ENCODE assay signal across 19 mouse cellular contexts in the genomic region with DNA sequence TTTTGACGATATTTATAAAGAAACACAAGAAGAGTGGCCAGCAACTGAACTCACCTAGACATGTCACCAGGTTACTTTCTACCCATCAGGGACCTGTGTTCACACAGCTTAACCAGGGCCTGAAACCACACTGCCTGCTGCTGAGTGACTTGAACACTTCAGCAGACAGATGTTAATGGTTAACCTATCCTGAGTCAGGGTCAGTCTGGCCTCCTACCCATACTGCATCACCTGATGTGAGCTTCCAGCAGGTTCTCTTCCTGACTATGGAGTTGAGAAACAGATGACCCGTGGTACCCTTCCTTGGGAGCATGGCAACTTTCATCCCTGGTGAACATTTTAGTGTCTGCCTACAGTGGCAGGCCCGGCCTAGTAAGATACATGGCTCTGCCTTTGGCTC.
DNase-seq lines count a peak whose midpoint lies in the region; ATAC-seq and TF ChIP-seq lines count a peak whose summit lies in the region.
"Had no signal": no experiment of that assay in that cellular context is flagged by ENCODE, and none has a peak within 500 bp of the region (broad histone marks: within the 10 kb centered on the region; RNA-seq: fewer than 3 reads in every experiment).

No protein-coding gene starts in this region.

- no peak overlapping the region for H3K9ac ChIP-seq in kidney, postnatal 0 days (ENCODE audit: low read depth, low read length)
- no peak overlapping the region for H3K9ac ChIP-seq in liver, embryonic 11.5 days (ENCODE audit: low read depth, low read length)
- H3K9ac ChIP-seq in midbrain, embryonic 15.5 days = no peak overlapping the region
- H3K9ac ChIP-seq: heart, embryonic 13.5 days; limb, embryonic 13.5 days; neural tube, embryonic 12.5 days; stomach, embryonic 15.5 days had no signal

- no peak overlapping the region for H3K4me2 ChIP-seq in kidney, postnatal 0 days (ENCODE audit: low read length)
- no peak overlapping the region for H3K4me2 ChIP-seq in liver, embryonic 11.5 days
- no peak overlapping the region for H3K4me2 ChIP-seq in midbrain, embryonic 15.5 days
- H3K4me2 ChIP-seq: heart, embryonic 13.5 days; limb, embryonic 13.5 days; neural tube, embryonic 12.5 days; stomach, embryonic 15.5 days had no signal

- H3K4me1 ChIP-seq in kidney, postnatal 0 days (replicated peaks; ENCODE audit: insufficient read depth, low read length) = peaks cover 7% of the 10 kb centered on the region; the same call in 1 of the 2 replicates
- no peaks in the 10 kb centered on the region for H3K4me1 ChIP-seq in liver, embryonic 11.5 days (replicated peaks; ENCODE audit: control insufficient read depth, insufficient read depth, low read length)
- peaks cover 14% of the 10 kb centered on the region for H3K4me1 ChIP-seq in midbrain, embryonic 15.5 days
- H3K4me1 ChIP-seq: heart, embryonic 13.5 days; stomach, embryonic 15.5 days had no signal

- TF ChIP-seq CTCF in kidney, postnatal 0 days (IDR thresholded peaks at IDR 0.05; ENCODE audit: low read depth) = no peak

- no peaks in the 10 kb centered on the region for H3K27me3 ChIP-seq in kidney, postnatal 0 days (ENCODE audit: insufficient read depth, low read length)
- no peaks in the 10 kb centered on the region for H3K27me3 ChIP-seq in liver, embryonic 11.5 days (replicated peaks; ENCODE audit: control insufficient read depth, insufficient read depth, low read length)
- no peaks in the 10 kb centered on the region for H3K27me3 ChIP-seq in midbrain, embryonic 15.5 days (replicated peaks)
- H3K27me3 ChIP-seq: CH12.LX; heart, embryonic 13.5 days; neural tube, embryonic 12.5 days; stomach, embryonic 15.5 days had no signal

- no peak overlapping the region for H3K4me3 ChIP-seq in kidney, postnatal 0 days (replicated peaks; ENCODE audit: low read depth, low read length)
- no peak overlapping the region for H3K4me3 ChIP-seq in liver, embryonic 11.5 days (ENCODE audit: low read depth, low read length)
- no peak overlapping the region for H3K4me3 ChIP-seq in midbrain, embryonic 15.5 days
- H3K4me3 ChIP-seq: heart, embryonic 13.5 days; limb, embryonic 13.5 days; neural tube, embryonic 12.5 days; stomach, embryonic 15.5 days had no signal

- no peak overlapping the region for H3K27ac ChIP-seq in kidney, postnatal 0 days
- H3K27ac ChIP-seq in liver, embryonic 11.5 days (ENCODE audit: low read depth, low read length) = no peak overlapping the region
- H3K27ac ChIP-seq in midbrain, embryonic 15.5 days = no peak overlapping the region
- H3K27ac ChIP-seq: heart, embryonic 13.5 days; limb, embryonic 13.5 days; neural tube, embryonic 12.5 days; stomach, embryonic 15.5 days had no signal

- DNase-seq in NIH3T3 (ENCODE audit: low read depth) = peak; percentile 21
- peak; percentile 88 for DNase-seq in kidney, adult 11 months
- DNase-seq in kidney, postnatal 0 days (ENCODE audit: low spot score) = peak; percentile 21
- DNase-seq in liver, embryonic 11.5 days (ENCODE audit: low spot score) = no peak
- no peak for DNase-seq in cerebellum, adult 9-10 months
- no peak for DNase-seq in embryo, embryonic 11 days
- DNase-seq: adrenal gland, adult 8-10 months; cerebellum, adult 11-12 months; heart, adult 11 months; heart, postnatal 36 days; lung, postnatal 10 days; spleen, adult 18-20 months had no signal

- no peaks in the 10 kb centered on the region for H3K36me3 ChIP-seq in kidney, postnatal 0 days (ENCODE audit: insufficient read depth, low read length)
- no peaks in the 10 kb centered on the region for H3K36me3 ChIP-seq in liver, embryonic 11.5 days (ENCODE audit: control insufficient read depth, insufficient read depth, low read length)
- H3K36me3 ChIP-seq in midbrain, embryonic 15.5 days (replicated peaks) = no peaks in the 10 kb centered on the region
- H3K36me3 ChIP-seq: heart, embryonic 13.5 days; limb, embryonic 13.5 days; neural tube, embryonic 12.5 days; stomach, embryonic 15.5 days had no signal

- peak; percentile 86 for ATAC-seq in kidney, postnatal 0 days (replicated peaks; ENCODE audit: low FRiP score, low read depth)
- ATAC-seq in liver, embryonic 11.5 days (replicated peaks; ENCODE audit: low FRiP score) = peak; percentile 54; the same call in 1 of the 2 replicates
- ATAC-seq in midbrain, embryonic 15.5 days (replicated peaks) = no peak
- no peak for ATAC-seq in megakaryocyte, adult 5-6 weeks (ENCODE audit: poor library complexity, severe bottlenecking)

- H3K9me3 ChIP-seq in kidney, postnatal 0 days (replicated peaks; ENCODE audit: low read length) = no peaks in the 10 kb centered on the region
- no peaks in the 10 kb centered on the region for H3K9me3 ChIP-seq in liver, embryonic 11.5 days (ENCODE audit: control insufficient read depth, low read length)
- no peaks in the 10 kb centered on the region for H3K9me3 ChIP-seq in midbrain, embryonic 15.5 days
- H3K9me3 ChIP-seq: heart, embryonic 13.5 days; limb, embryonic 13.5 days; neural tube, embryonic 12.5 days; stomach, embryonic 15.5 days had no signal

- 56% methylated on average over 3 of the region's 3 CpGs for WGBS in kidney, postnatal 0 days
- 75% methylated on average over 3 of the region's 3 CpGs for WGBS in liver, embryonic 11.5 days
- WGBS in midbrain, embryonic 15.5 days = 92% methylated on average over 3 of the region's 3 CpGs

Comparison
In these comparisons a context has a peak if more than half of its experiments do, and no peak if none do; other contexts are left out.
1. DNase-seq: peak in NIH3T3 (single experiment), kidney, adult 11 months (single experiment) and kidney, postnatal 0 days (single experiment); none in liver, embryonic 11.5 days (single experiment), cerebellum, adult 9-10 months (single experiment) and embryo, embryonic 11 days (single experiment).
2. ATAC-seq: peak in kidney, postnatal 0 days (single experiment) and liver, embryonic 11.5 days (single experiment); none in midbrain, embryonic 15.5 days (single experiment) and megakaryocyte, adult 5-6 weeks (single experiment).